Mouse (Mus musculus) left cerebral cortex, postnatal 36 days (tissue): ENCODE data around the gene Hkdc1. TPM values are rescaled to one million over a fixed set of nuclear protein-coding genes. Genes with fewer than 3 reads are reported as not detected.
"Not testable (repeated sequence)": the region's sequence is repeated elsewhere in the genome, so short reads cannot be mapped to it uniquely, and the experiment has no call there.

Experiments
- DNase-seq, 2 experiments: peaks; one replicate each; pipeline ENCODE4 v3.0.0; 2021 to 2022; ENCODE audit warnings: low spot score in 2 of 2, mixed read lengths in 1 of 2
- intact Hi-C: fragments of 180-260 bp; cut with DNase I; formaldehyde crosslinking; loops from one replicate; pipeline ENCODE4 v1.15.1; 2025
- total RNA-seq, 2 experiments: library from RNA; stranded (reverse); gene quantifications; 2 replicates each; pipeline ENCODE4 v1.2.3; 2021

The Hkdc1 gene
- total RNA-seq: 10 to 100 TPM in 1 of 2 experiments, 1 to 10 TPM in 1; 9.9 to 12.0 TPM

GRCm38 (mm10) chr10:62422255-62422654 lies at the start of gene Hkdc1:
Gene Hkdc1 (minus strand): TSS chr10:62422491.
- no peak for DNase-seq
- intact Hi-C loops: no loop called here

- no peak for DNase-seq
- intact Hi-C loops: no loop called here
Observed at GRCm38 (mm10) chr10:62471105-62471504, 48.8 kb upstream of the Hkdc1 start.

- intact Hi-C loops: no loop called here
Observed at GRCm38 (mm10) chr10:62469736-62470135, 47.4 kb upstream of the Hkdc1 start.

GRCm38 (mm10) chr10:62461321-62461720 lies 39.0 kb upstream of the Hkdc1 start:
- DNase-seq: no peak
- intact Hi-C loops: no loop called here

More at GRCm38 (mm10) chr10:62469736-62470135, 47.4 kb upstream of the Hkdc1 start:
- DNase-seq: no peak

- DNase-seq, intact Hi-C loops: not testable (repeated sequence)
Observed at GRCm38 (mm10) chr10:62452001-62452400, 29.7 kb upstream of the Hkdc1 start.

DNA sequence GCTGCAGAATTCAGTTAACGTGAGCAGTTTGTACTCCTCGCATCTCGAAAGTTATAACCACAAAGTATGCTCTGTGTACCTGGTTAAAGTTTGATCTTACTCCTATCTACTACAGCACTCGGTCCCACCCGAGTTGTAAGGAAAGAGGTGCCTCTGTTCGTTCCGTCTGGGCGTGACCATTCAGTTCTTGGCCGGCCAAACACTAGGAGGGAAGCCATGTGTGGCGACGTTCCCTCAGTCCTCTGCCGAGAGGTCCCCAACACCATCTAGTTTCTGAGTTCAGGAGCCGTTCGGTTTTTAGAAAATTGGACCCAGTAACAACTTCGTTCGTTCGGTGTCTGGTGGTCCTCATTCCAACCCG lies 28.0 kb upstream of the Hkdc1 start:
- intact Hi-C loops: no loop called here
- no peak for DNase-seq

- intact Hi-C loops: loop anchor here (5.0 to 10.0 kb wide), 2 partner anchors 38 to 325 kb away; partner anchors contain the start of gene Vps26a
- peak; percentile 91 to 93 for DNase-seq
Observed at GRCm38 (mm10) chr10:62449364-62450279, 27.3 kb upstream of the Hkdc1 start, which contains the start of the genes 4930507D05Rik and Supv3l1. Gene 4930507D05Rik (plus strand): TSS chr10:62449489. Gene Supv3l1 (minus strand): TSS chr10:62449738.

DNA sequence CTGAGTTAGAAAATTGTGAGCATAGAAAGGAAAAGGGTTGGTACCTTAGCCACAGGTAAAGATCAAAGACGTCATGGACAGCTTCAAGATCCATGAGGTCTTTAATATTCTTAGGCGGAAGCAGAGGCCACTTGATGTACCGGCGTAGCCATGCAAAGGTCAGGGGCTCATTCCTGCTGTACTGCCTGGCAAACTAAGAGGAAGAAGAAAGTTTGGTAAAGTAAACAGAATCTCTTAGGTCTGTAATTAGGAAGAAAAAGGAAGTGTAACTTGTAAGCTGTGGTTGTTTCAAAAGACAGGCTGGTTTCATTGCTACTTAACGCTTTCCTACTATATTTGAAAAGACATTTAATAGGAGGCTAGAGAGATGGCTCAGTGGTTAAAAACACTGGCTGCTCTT lies 8.1 kb upstream of the Hkdc1 start:
- DNase-seq: no peak
- intact Hi-C loops: no loop called here

DNA sequence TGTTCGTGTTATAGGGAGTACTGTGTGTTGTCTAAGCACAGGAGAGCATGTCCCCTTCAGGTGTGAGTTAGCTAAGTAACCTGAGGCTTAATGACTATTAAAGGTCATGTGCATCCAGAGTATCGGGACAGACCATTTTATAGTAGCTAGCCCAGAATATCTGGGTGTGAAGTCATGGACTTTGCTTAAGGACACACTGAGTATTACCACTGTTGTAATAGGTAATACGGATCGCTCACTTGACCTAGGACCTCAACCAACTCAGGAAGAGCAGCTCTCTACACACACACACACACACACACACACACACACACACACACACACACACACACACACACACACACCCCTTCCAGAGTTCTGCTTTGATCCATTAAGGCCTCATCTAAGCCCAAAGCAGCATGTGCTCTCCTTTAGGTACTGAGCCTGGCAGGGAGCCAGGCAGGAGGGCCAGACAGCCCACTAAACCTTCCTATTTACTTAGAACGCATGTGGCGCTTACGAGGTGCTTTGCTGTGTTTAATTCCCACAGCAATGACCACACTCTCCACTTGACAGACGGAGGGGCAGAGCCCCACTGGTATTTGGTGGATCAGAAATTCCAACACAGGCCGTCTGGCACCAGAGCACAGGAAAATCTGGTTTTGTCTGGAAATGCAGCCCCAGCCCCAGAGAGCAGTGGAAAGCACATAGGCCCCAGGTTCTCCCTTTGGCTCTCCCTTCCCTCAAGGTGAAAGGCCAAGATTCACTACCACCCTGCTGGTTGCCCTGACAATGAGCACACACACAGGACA lies 3.0 kb upstream of the Hkdc1 start:
- no peak for DNase-seq
- intact Hi-C loops: no loop called here

DNA sequence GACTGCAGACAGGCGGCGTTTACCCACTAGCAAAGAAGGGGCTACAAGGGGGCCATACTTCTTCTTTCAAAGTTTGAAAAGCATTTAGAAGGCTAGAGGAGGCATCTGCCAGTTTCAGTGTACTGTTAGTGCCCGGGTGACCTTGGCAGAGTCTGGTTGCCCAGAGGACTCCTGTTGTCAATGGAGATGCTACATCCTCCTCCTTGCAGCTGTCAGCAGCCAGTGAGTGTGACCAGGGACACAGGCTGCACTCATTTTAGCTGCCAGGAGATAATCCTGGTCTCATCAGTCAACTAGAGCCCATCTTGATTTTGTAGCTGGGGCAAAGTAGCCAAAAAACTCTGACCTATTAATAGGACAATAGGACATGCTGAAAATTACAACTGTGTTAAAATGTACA lies 1.2 kb downstream of the Hkdc1 start:
- DNase-seq: no peak
- intact Hi-C loops: no loop called here

- no peak for DNase-seq
- intact Hi-C loops: no loop called here
Observed at GRCm38 (mm10) chr10:62420399-62420798, 1.9 kb downstream of the Hkdc1 start.

- DNase-seq: no peak
- intact Hi-C loops: loop anchor here (10.0 kb wide), 1 partner anchor 235 kb away; no protein-coding TSS in a partner anchor
Observed at GRCm38 (mm10) chr10:62419422-62419821, 2.9 kb downstream of the Hkdc1 start.

DNA sequence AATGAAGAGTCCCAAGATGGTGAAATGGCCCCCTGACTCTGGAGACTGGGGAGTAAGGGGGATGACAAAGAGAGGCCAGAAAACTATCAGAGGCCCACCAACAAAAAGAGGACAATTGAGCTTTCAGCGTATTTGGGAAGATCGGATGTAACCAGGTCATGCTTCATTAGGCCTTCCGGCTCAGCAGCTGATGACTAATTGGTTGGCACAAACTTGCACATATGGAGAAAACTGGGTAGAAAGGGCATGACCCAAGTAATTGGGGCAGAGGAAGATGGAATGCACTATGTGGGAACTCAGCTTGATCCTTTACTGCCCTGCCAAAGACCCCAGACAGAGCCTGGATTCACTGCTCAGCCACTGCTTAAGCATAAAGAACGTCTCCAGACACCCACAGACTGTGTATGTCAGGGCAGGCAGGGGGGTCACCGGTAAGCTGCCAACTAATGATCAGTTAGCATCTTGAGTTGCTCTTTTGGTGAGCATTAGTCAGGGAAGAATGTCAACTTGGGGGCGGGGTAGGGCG lies 3.4 kb downstream of the Hkdc1 start:
- intact Hi-C loops: loop anchor here (10.0 kb wide), 1 partner anchor 234 kb away; no protein-coding TSS in a partner anchor

DNA sequence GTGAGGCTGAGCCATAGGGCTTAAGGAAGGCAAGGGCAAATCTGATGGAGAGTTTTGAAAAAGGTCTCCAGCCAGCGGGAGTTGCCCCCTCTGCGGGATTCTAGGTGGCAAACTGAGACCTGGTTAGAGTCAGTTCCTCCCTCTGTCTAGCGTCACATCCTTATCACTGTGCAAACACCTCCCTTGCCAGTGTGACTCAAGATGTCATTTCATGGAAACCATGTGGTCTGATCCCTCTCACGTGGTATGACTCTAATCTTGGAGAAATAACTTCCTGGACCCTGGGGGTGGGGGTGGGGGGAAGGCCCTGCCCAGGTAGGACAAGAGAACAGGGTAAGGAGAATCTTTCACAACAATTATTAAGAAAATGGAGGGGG lies 8.7 kb downstream of the Hkdc1 start:
- no peak for DNase-seq
- intact Hi-C loops: loop anchor here (5.0 to 10.0 kb wide), 3 partner anchors 71 to 229 kb away; no protein-coding TSS in a partner anchor

More for the DNA sequence above, 3.4 kb downstream of the Hkdc1 start:
- DNase-seq: no peak

GRCm38 (mm10) chr10:62412906-62413605 lies 9.2 kb downstream of the Hkdc1 start:
- no peak for DNase-seq
- intact Hi-C loops: loop anchor here (5.0 to 10.0 kb wide), 3 partner anchors 71 to 228 kb away; no protein-coding TSS in a partner anchor

- peak; percentile 30 to 49 for DNase-seq
Observed at GRCm38 (mm10) chr10:62411431-62412410, 10.6 kb downstream of the Hkdc1 start.

DNA sequence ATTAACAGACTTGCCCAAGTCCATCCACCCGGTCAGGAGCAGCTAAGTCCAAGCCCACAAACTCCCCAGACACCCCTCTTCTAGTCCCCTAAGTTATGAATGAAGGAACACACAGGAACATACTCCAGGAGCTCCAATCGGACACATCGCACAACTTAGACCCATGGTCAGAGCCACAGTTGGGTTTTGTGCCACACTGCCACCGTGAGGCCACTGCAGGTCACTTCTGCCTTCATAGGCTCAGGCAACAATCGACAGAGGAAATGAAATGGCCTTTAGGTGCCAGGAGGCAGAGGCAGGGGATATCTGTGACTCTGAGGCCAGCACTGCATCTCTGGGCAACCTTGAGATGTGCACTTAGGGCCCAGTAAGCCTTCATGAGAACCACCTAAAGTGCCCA lies 11.3 kb downstream of the Hkdc1 start:
- intact Hi-C loops: loop anchor here (5.0 to 10.0 kb wide), 3 partner anchors 69 to 226 kb away; no protein-coding TSS in a partner anchor
- peak; percentile 62 to 65 for DNase-seq

More at GRCm38 (mm10) chr10:62411431-62412410, 10.6 kb downstream of the Hkdc1 start:
- intact Hi-C loops: loop anchor here (5.0 to 10.0 kb wide), 3 partner anchors 69 to 227 kb away; no protein-coding TSS in a partner anchor

GRCm38 (mm10) chr10:62404901-62405300 lies 17.4 kb downstream of the Hkdc1 start:
- no peak for DNase-seq
- intact Hi-C loops: no loop called here
